Mouse (Mus musculus) erythroblast, embryonic 14.5 days (primary cell): ENCODE results near the gene Gm14744. TPM values are rescaled to one million over a fixed set of nuclear protein-coding genes. Genes with fewer than 3 reads are reported as not detected.
"Not testable (repeated sequence)": the region's sequence is repeated elsewhere in the genome, so short reads cannot be mapped to it uniquely, and the experiment has no call there.

Experiments
- H3K27me3 ChIP-seq: 2 replicates; pipeline ENCODE4 v1.6.1; 2012; ENCODE audit warnings: inconsistent platforms; ENCODE audit not compliant: control insufficient read depth
- H3K36me3 ChIP-seq: 2 replicates; pipeline ENCODE4 v1.6.1; 2012; ENCODE audit warnings: mild to moderate bottlenecking, inconsistent platforms; ENCODE audit not compliant: control insufficient read depth
- H3K4me1 ChIP-seq: 2 replicates; pipeline ENCODE4 v1.6.1; 2012; ENCODE audit warnings: inconsistent platforms; ENCODE audit not compliant: control insufficient read depth
- H3K4me3 ChIP-seq: replicated peaks from 2 replicates; pipeline ENCODE3; 2012; ENCODE audit warnings: moderate library complexity, mild to moderate bottlenecking, inconsistent platforms
- H3K9me3 ChIP-seq: 2 replicates; pipeline ENCODE4 v1.6.1; 2012; ENCODE audit warnings: low read length, inconsistent platforms, mixed read lengths; ENCODE audit not compliant: control insufficient read depth
- GATA1 ChIP-seq: IDR thresholded peaks from 2 replicates; pipeline ENCODE4 v1.6.1; 2012; ENCODE audit warnings: low read length, inconsistent platforms, mixed read lengths
- TAL1 ChIP-seq: IDR thresholded peaks from 3 replicates; pipeline ENCODE4 v1.6.1; 2012; ENCODE audit warnings: low read length, inconsistent platforms, mixed read lengths
- polyA plus RNA-seq: library from polyadenylated mRNA; stranded (reverse); fragments of >175 nt; gene quantifications from 2 replicates; pipeline ENCODE4 v1.2.3, GENCODE M21; 2012

Gene Gm14744
- not detected in 2 replicates for polyA plus RNA-seq

DNA sequence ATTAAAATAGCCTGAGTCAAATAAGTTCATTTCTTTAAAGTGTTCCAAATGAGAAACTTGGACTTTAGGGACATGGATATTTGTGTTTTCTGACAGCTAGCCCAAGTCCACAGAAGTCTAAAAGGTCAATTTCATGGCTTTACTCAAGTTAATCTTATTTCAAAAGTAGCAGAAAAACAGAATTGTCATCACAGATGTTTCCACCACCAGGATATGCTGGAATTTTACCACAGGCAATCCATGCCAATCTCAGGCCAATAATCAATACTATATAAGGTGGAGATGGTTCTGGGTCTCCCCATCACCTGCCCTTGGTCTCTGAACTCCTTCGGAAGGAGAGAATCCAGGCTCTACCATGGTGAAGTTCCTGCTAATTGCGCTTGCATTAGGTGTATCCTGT, at the start of gene Gm14744:
Gene Gm14744, plus strand, starts transcription at position 301 of the 400 bp plus-strand sequence.
- not testable (repeated sequence) for H3K4me3 ChIP-seq, H3K4me1 ChIP-seq, H3K36me3 ChIP-seq, H3K9me3 ChIP-seq, H3K27me3 ChIP-seq

GRCm38 (mm10) chrX:77853523-77853922, 11.0 kb upstream of the Gm14744 start, which contains the start of gene Pbsn:
Gene Pbsn (minus strand): TSS chrX:77853623.
- H3K4me1 ChIP-seq, result no peaks in the 10 kb centered on the region
- H3K4me3 ChIP-seq, result no peak within 1 kb of the TSS
- no peaks in the 10 kb centered on the region for H3K9me3 ChIP-seq
- no peaks in the 10 kb centered on the region for H3K27me3 ChIP-seq
- TF ChIP-seq GATA1 (no peak), TAL1 (no peak)
- H3K36me3 ChIP-seq, result no peaks in the 10 kb centered on the region

DNA sequence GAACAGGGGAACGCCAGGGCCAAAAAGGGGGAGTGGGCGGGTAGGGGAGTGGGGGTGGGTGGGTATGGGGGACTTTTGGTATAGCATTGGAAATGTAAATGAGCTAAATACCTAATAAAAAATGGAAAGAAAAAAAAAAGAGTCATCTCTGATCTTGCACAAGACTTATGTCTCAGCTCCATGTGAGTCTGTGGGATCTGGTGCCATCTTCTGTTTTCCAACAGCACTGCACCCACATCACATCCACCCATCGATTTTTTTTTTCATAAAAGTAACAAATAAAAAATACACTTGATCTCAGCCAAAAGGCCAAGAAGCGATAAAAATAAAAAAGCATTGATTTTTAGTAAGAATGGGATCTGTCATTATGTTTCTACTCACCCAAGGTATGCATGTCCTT, 15.5 kb downstream of the Gm14744 start:
- H3K36me3 ChIP-seq, H3K9me3 ChIP-seq, H3K4me3 ChIP-seq, H3K27me3 ChIP-seq, H3K4me1 ChIP-seq: not testable (repeated sequence)

Other genes starting within 250 kb of the Gm14744 start
- 0.05 and 0.06 TPM in 2 replicates for gene Prkx, start 68.5 kb upstream of the Gm14744 start, polyA plus RNA-seq
- not detected in 2 replicates for gene Pbsn, start 11.1 kb upstream of the Gm14744 start, polyA plus RNA-seq
- gene 5430402E10Rik, start 60.3 kb downstream of the Gm14744 start, polyA plus RNA-seq, result not detected in 2 replicates
- not detected in 2 replicates for gene Obp1a, start 226.6 kb downstream of the Gm14744 start, polyA plus RNA-seq